In genomic region chr11:103115163-103116007, GRCm38 (mm10) we compare ENCODE assay signal across 1 mouse cellular context.
TF ChIP-seq lines count a peak whose summit lies in the region.

No protein-coding gene starts in this region.

TF ChIP-seq in myocyte, 11 proteins besides CTCF, POLR2A, EP300 and RAD21:
- TF ChIP-seq MAX (IDR thresholded peaks at IDR 0.05; ENCODE audit: low read depth) = no peak
- no peak for TF ChIP-seq SRF (IDR thresholded peaks at IDR 0.05; ENCODE audit: control insufficient read depth, insufficient read length, low read depth)
- TF ChIP-seq TCF12 (IDR thresholded peaks at IDR 0.05; ENCODE audit: insufficient read depth, poor library complexity, severe bottlenecking) = no peak
- TF ChIP-seq POLR2AphosphoS2 (IDR thresholded peaks at IDR 0.05; ENCODE audit: insufficient read length, low read depth) = peak; percentile 90
